Mouse (Mus musculus) midbrain, embryonic 16.5 days (tissue): ENCODE measurements around the gene Lpin2. TPM values are rescaled to one million over a fixed set of nuclear protein-coding genes. Genes with fewer than 3 reads are reported as not detected.

Source experiments
- ATAC-seq: fragments of 200-750 bp; cut with Nextera tagmentation; 2 replicates; pipeline ENCODE4 v1.8.0; 2017; ENCODE audit warnings: moderate TSS enrichment
- H3K27ac ChIP-seq: fragments of 300-500 bp; sonication (generic); 2 replicates; pipeline ENCODE4 v1.5.1; 2014; ENCODE audit warnings: mild to moderate bottlenecking, low read length, mixed read lengths
- H3K27me3 ChIP-seq: fragments of 300-500 bp; sonication (generic); 2 replicates; pipeline ENCODE4 v1.6.1; 2014; ENCODE audit warnings: low read depth, low read length, mixed read lengths; ENCODE audit not compliant: control insufficient read depth, insufficient read depth
- H3K36me3 ChIP-seq: fragments of 300-500 bp; sonication (generic); 2 replicates; pipeline ENCODE4 v1.6.1; 2014; ENCODE audit warnings: mild to moderate bottlenecking, low read length, moderate library complexity, mixed read lengths; ENCODE audit not compliant: control insufficient read depth, insufficient read depth
- H3K4me1 ChIP-seq: fragments of 300-500 bp; sonication (generic); 2 replicates; pipeline ENCODE4 v1.6.1; 2014; ENCODE audit warnings: mild to moderate bottlenecking, low read length, mixed read lengths; ENCODE audit not compliant: control insufficient read depth, insufficient read depth
- H3K4me2 ChIP-seq: fragments of 300-500 bp; sonication (generic); 2 replicates; pipeline ENCODE4 v1.6.1; 2014; ENCODE audit warnings: mild to moderate bottlenecking, low read length, mixed read lengths
- H3K4me3 ChIP-seq: fragments of 300-500 bp; sonication (generic); 2 replicates; pipeline ENCODE4 v1.5.1; 2014; ENCODE audit warnings: low read depth, mild to moderate bottlenecking, low read length, moderate library complexity, mixed read lengths
- H3K9ac ChIP-seq: fragments of 300-500 bp; sonication (generic); 2 replicates; pipeline ENCODE4 v1.6.1; 2014; ENCODE audit warnings: low read depth, low read length, mixed read lengths
- H3K9me3 ChIP-seq: fragments of 300-500 bp; sonication (generic); replicated peaks from 2 replicates; pipeline ENCODE4 v1.6.1; 2014; ENCODE audit warnings: mild to moderate bottlenecking, low read length, mixed read lengths; ENCODE audit not compliant: control insufficient read depth, poor library complexity, severe bottlenecking
- WGBS: fragments of 180-500 bp; shearing (Covaris S2); extraction: QIAGEN DNeasy Blood & Tissue Kit; methylation state at CpG from one replicate; pipeline ENCODE4 v1.1.7; 2014; 5-methylcytosine and 5-hydroxymethylcytosine counted together
- polyA plus RNA-seq: library from polyadenylated mRNA; unstranded; fragments of >200 nt; fragmentation: Nextera tagmentation; extraction: Ambion mirVana; gene quantifications from 2 replicates; pipeline ENCODE4 v1.2.1, GENCODE M21; 2015

The Lpin2 gene
- polyA plus RNA-seq, 1 experiment from 2014 or later = 45.0 TPM

- Histone ChIP-seq H3K27ac (no peak overlapping the region), H3K4me1 (peaks cover 4% of the 10 kb centered on the region; the same call in 1 of the 2 replicates), H3K4me2 (no peak overlapping the region), H3K9me3 (no peaks in the 10 kb centered on the region), H3K9ac (no peak overlapping the region), H3K27me3 (no peaks in the 10 kb centered on the region), H3K4me3 (no peak overlapping the region), H3K36me3 (no peaks in the 10 kb centered on the region)
- no peak for ATAC-seq
- WGBS = 88% methylated on average over 14 of the region's 14 CpGs
Measured at GRCm38 (mm10) chr17:71256068-71256615, 73.8 kb downstream of the Lpin2 start.

- Histone ChIP-seq H3K27me3 (no peaks in the 10 kb centered on the region), H3K4me2 (no peak overlapping the region), H3K27ac (no peak overlapping the region), H3K9ac (no peak overlapping the region), H3K36me3 (no peaks in the 10 kb centered on the region), H3K9me3 (no peaks in the 10 kb centered on the region), H3K4me1 (peaks cover 2% of the 10 kb centered on the region; the same call in 1 of the 2 replicates), H3K4me3 (no peak overlapping the region)
- 91% methylated on average over 13 of the region's 13 CpGs for WGBS
- ATAC-seq = no peak
Measured at GRCm38 (mm10) chr17:71256806-71257536, 74.6 kb downstream of the Lpin2 start.

GRCm38 (mm10) chr17:71259727-71260126, 77.4 kb downstream of the Lpin2 start:
- H3K36me3 ChIP-seq = no peaks in the 10 kb centered on the region
- no peaks in the 10 kb centered on the region for H3K9me3 ChIP-seq
- H3K4me2 ChIP-seq = no peak overlapping the region
- no peak overlapping the region for H3K9ac ChIP-seq
- no peaks in the 10 kb centered on the region for H3K27me3 ChIP-seq
- H3K27ac ChIP-seq = no peak overlapping the region
- H3K4me1 ChIP-seq = no peaks in the 10 kb centered on the region
- H3K4me3 ChIP-seq = no peak overlapping the region
- ATAC-seq = no peak
- 85% methylated on average over 11 of the region's 11 CpGs for WGBS

- H3K9ac ChIP-seq = no peak overlapping the region
- no peaks in the 10 kb centered on the region for H3K9me3 ChIP-seq
- H3K27ac ChIP-seq = no peak overlapping the region
- ATAC-seq = no peak
- no peaks in the 10 kb centered on the region for H3K4me1 ChIP-seq
- no peaks in the 10 kb centered on the region for H3K36me3 ChIP-seq
- H3K4me3 ChIP-seq = no peak overlapping the region
- H3K27me3 ChIP-seq = no peaks in the 10 kb centered on the region
- WGBS = 57% methylated on average over 3 of the region's 3 CpGs
- H3K4me2 ChIP-seq = no peak overlapping the region
Measured at GRCm38 (mm10) chr17:71260658-71261057, 78.3 kb downstream of the Lpin2 start.

GRCm38 (mm10) chr17:71263136-71263535, 80.8 kb downstream of the Lpin2 start:
- 82% methylated on average over 6 of the region's 6 CpGs for WGBS
- Histone ChIP-seq H3K4me1 (no peaks in the 10 kb centered on the region), H3K27ac (no peak overlapping the region), H3K9me3 (no peaks in the 10 kb centered on the region), H3K4me3 (no peak overlapping the region), H3K4me2 (no peak overlapping the region), H3K27me3 (no peaks in the 10 kb centered on the region), H3K9ac (no peak overlapping the region), H3K36me3 (no peaks in the 10 kb centered on the region)
- ATAC-seq = no peak

- Histone ChIP-seq H3K27me3 (no peaks in the 10 kb centered on the region), H3K4me3 (no peak overlapping the region), H3K36me3 (no peaks in the 10 kb centered on the region), H3K4me2 (no peak overlapping the region), H3K9me3 (no peaks in the 10 kb centered on the region), H3K4me1 (no peaks in the 10 kb centered on the region), H3K9ac (no peak overlapping the region), H3K27ac (no peak overlapping the region)
- WGBS = 80% methylated on average over 4 of the region's 4 CpGs
- no peak for ATAC-seq
Measured at GRCm38 (mm10) chr17:71264739-71265138, 82.4 kb downstream of the Lpin2 start.

GRCm38 (mm10) chr17:71265336-71266051, 83.1 kb downstream of the Lpin2 start:
- no peak overlapping the region for H3K4me2 ChIP-seq
- no peaks in the 10 kb centered on the region for H3K36me3 ChIP-seq
- H3K9me3 ChIP-seq = no peaks in the 10 kb centered on the region
- 74% methylated on average over 5 of the region's 5 CpGs for WGBS
- H3K4me3 ChIP-seq = no peak overlapping the region
- ATAC-seq = no peak
- no peaks in the 10 kb centered on the region for H3K27me3 ChIP-seq
- no peak overlapping the region for H3K27ac ChIP-seq
- no peaks in the 10 kb centered on the region for H3K4me1 ChIP-seq
- no peak overlapping the region for H3K9ac ChIP-seq

- Histone ChIP-seq H3K4me1 (no peaks in the 10 kb centered on the region), H3K4me3 (no peak overlapping the region), H3K9ac (no peak overlapping the region), H3K4me2 (no peak overlapping the region), H3K27ac (no peak overlapping the region), H3K9me3 (no peaks in the 10 kb centered on the region), H3K27me3 (no peaks in the 10 kb centered on the region), H3K36me3 (no peaks in the 10 kb centered on the region)
- WGBS = 91% methylated on average over 8 of the region's 8 CpGs
- ATAC-seq = no peak
Measured at GRCm38 (mm10) chr17:71267374-71267773, 85.0 kb downstream of the Lpin2 start.

GRCm38 (mm10) chr17:71268152-71268551, 85.8 kb downstream of the Lpin2 start:
- no peaks in the 10 kb centered on the region for H3K27me3 ChIP-seq
- no peaks in the 10 kb centered on the region for H3K36me3 ChIP-seq
- ATAC-seq = no peak
- no peak overlapping the region for H3K27ac ChIP-seq
- H3K9me3 ChIP-seq = no peaks in the 10 kb centered on the region
- no peak overlapping the region for H3K4me2 ChIP-seq
- no peak overlapping the region for H3K9ac ChIP-seq
- 79% methylated on average over 10 of the region's 10 CpGs for WGBS
- H3K4me1 ChIP-seq = no peaks in the 10 kb centered on the region
- H3K4me3 ChIP-seq = no peak overlapping the region
